Mouse (Mus musculus) lung, adult 2 months (tissue): ENCODE measurements around the gene Iqcd. TPM values are rescaled to one million over a fixed set of nuclear protein-coding genes. Genes with fewer than 3 reads are reported as not detected.

Experiments
- DNase-seq: peaks from one replicate; pipeline ENCODE4 v3.0.0; 2022
- H3K4me1 ChIP-seq: fragments of 200-500 bp; 2 replicates; pipeline ENCODE4 v1.6.1; 2011; ENCODE audit warnings: low read length; ENCODE audit not compliant: control insufficient read depth, insufficient read depth
- H3K4me3 ChIP-seq: fragments of 200-500 bp; replicated peaks from 2 replicates; pipeline ENCODE3; 2011; ENCODE audit warnings: low read depth, mild to moderate bottlenecking, control low read depth, low read length; ENCODE audit errors: extremely low read depth
- CTCF ChIP-seq: fragments of 200-500 bp; IDR thresholded peaks from 2 replicates; pipeline ENCODE4 v1.5.1; 2011; ENCODE audit warnings: mild to moderate bottlenecking, low read length, control low read depth; ENCODE audit not compliant: insufficient read depth
- POLR2A ChIP-seq: fragments of 200-500 bp; IDR thresholded peaks from 2 replicates; pipeline ENCODE4 v1.6.1; 2011; ENCODE audit warnings: low read depth, mild to moderate bottlenecking, control low read depth, low read length, borderline replicate concordance; ENCODE audit errors: extremely low read depth
- WGBS: fragments of 180-500 bp; shearing (Covaris S2); methylation state at CpG from one replicate; pipeline ENCODE4 v1.1.7; 2018; 5-methylcytosine and 5-hydroxymethylcytosine counted together
- polyA plus RNA-seq: library from polyadenylated mRNA; depleted of rRNA; stranded (reverse); fragments of >200 nt; gene quantifications from 2 replicates; pipeline ENCODE4 v1.2.3, GENCODE M21; 2012

The Iqcd gene
- polyA plus RNA-seq, 1 experiment = 2.4 TPM

GRCm38 (mm10) chr5:120621846-120622197, 33.0 kb downstream of the Iqcd start:
- WGBS = 83% methylated on average over 10 of the region's 10 CpGs
- Histone ChIP-seq H3K4me1 (no peaks in the 10 kb centered on the region), H3K4me3 (no peak overlapping the region)
- DNase-seq = no peak
- TF ChIP-seq CTCF (no peak), POLR2A (no peak)

GRCm38 (mm10) chr5:120622198-120622851, 33.5 kb downstream of the Iqcd start:
- 63% methylated on average over 5 of the region's 5 CpGs for WGBS
- H3K4me3 ChIP-seq = no peak overlapping the region
- no peak for DNase-seq
- no peak for TF ChIP-seq CTCF
- TF ChIP-seq POLR2A = no peak
- no peaks in the 10 kb centered on the region for H3K4me1 ChIP-seq

GRCm38 (mm10) chr5:120624427-120624826, 35.6 kb downstream of the Iqcd start:
- no peak for DNase-seq
- Histone ChIP-seq H3K4me1 (no peaks in the 10 kb centered on the region), H3K4me3 (no peak overlapping the region)
- 84% methylated on average over 10 of the region's 10 CpGs for WGBS
- TF ChIP-seq CTCF = no peak
- no peak for TF ChIP-seq POLR2A

GRCm38 (mm10) chr5:120626399-120626798, 37.6 kb downstream of the Iqcd start:
- WGBS = 66% methylated on average over 19 of the region's 19 CpGs
- no peak for DNase-seq

GRCm38 (mm10) chr5:120627515-120628300, 38.9 kb downstream of the Iqcd start:
- H3K4me1 ChIP-seq = no peaks in the 10 kb centered on the region
- no peak for DNase-seq
- no peak overlapping the region for H3K4me3 ChIP-seq
- no peak for TF ChIP-seq CTCF
- TF ChIP-seq POLR2A = no peak
- 89% methylated on average over 15 of the region's 15 CpGs for WGBS

More at GRCm38 (mm10) chr5:120626399-120626798, 37.6 kb downstream of the Iqcd start:
- H3K4me3 ChIP-seq = no peak overlapping the region
- TF ChIP-seq CTCF (no peak), POLR2A (no peak)
- H3K4me1 ChIP-seq = no peaks in the 10 kb centered on the region

GRCm38 (mm10) chr5:120628624-120629023, 39.8 kb downstream of the Iqcd start:
- no peak overlapping the region for H3K4me3 ChIP-seq
- 42% methylated on average over 7 of the region's 7 CpGs for WGBS
- DNase-seq = no peak
- no peaks in the 10 kb centered on the region for H3K4me1 ChIP-seq
- no peak for TF ChIP-seq CTCF
- TF ChIP-seq POLR2A = 0 out of 2 replicates have a peak, but pooled peaks have one; percentile 5

GRCm38 (mm10) chr5:120631128-120631527, 42.3 kb downstream of the Iqcd start:
- TF ChIP-seq CTCF (no peak), POLR2A (no peak)
- no peak for DNase-seq
- 8% methylated on average over 29 of the region's 29 CpGs for WGBS
- Histone ChIP-seq H3K4me3 (no peak overlapping the region), H3K4me1 (no peaks in the 10 kb centered on the region)

- TF ChIP-seq CTCF (0 out of 2 replicates have a peak, but pooled peaks have one; percentile 4), POLR2A (no peak)
- DNase-seq = no peak
- H3K4me1 ChIP-seq = no peaks in the 10 kb centered on the region
- no peak overlapping the region for H3K4me3 ChIP-seq
- 84% methylated on average over 5 of the region's 5 CpGs for WGBS
These were observed 43.1 kb downstream of the Iqcd start for GRCm38 (mm10) chr5:120631892-120632291.

- TF ChIP-seq CTCF (no peak), POLR2A (no peak)
- DNase-seq = no peak
- WGBS = 42% methylated on average over 9 of the region's 9 CpGs
- no peak within 1 kb of the TSS for H3K4me3 ChIP-seq
- no peaks in the 10 kb centered on the region for H3K4me1 ChIP-seq
These were observed 45.3 kb downstream of the Iqcd start, which contains the start of gene Cfap73 for GRCm38 (mm10) chr5:120634131-120634530. Gene Cfap73, minus strand, starts transcription at chr5:120634235.
